Mouse (Mus musculus) skeletal muscle tissue, postnatal 0 days (tissue): ENCODE measurements around the gene Tmem135. TPM values are rescaled to one million over a fixed set of nuclear protein-coding genes. Genes with fewer than 3 reads are reported as not detected.

Experiments used
- microRNA-seq, 2 experiments: library from miRNA; unstranded; fragments of <30 nt; microRNA quantifications; one replicate each; pipeline ENCODE4; 2016
- polyA plus RNA-seq: library from polyadenylated mRNA; unstranded; fragments of >200 nt; fragmentation: Nextera tagmentation; extraction: Ambion mirVana; gene quantifications from 2 replicates; pipeline ENCODE4 v1.2.1, GENCODE M21; 2015

Gene Tmem135
- 17.0 and 19.3 TPM in 2 replicates for polyA plus RNA-seq

GRCm38 (mm10) chr7:89404081-89404733 lies at the start of gene Tmem135, which contains the start of gene Fzd4:
Gene Tmem135, minus strand, starts transcription at chr7:89404222.
Gene Fzd4, plus strand, starts transcription at chr7:89404355.

Small RNA genes lying within 50 kb of the gene (microRNA-seq; reads per million reads assigned to microRNA genes)
- gene Gm22171 (0 reads per million in 2 experiments), gene Gm24659 (0 reads per million in 2 experiments)

Other genes with a start within 250 kb of the Tmem135 start
- 12.7 and 13.5 TPM in 2 replicates for gene Fzd4, start 133 bp upstream of the Tmem135 start, polyA plus RNA-seq
- 32.0 and 38.8 TPM in 2 replicates for gene Prss23, start 123.0 kb upstream of the Tmem135 start, polyA plus RNA-seq
- 7.4 and 8.6 TPM in 2 replicates for gene Me3, start 228.2 kb upstream of the Tmem135 start, polyA plus RNA-seq